Mouse (Mus musculus): ENCODE results near the gene Sdf2l1. TPM values are rescaled to one million over a fixed set of nuclear protein-coding genes. Genes with fewer than 3 reads are reported as not detected.
A peak's percentile ranks its signal among the peaks of the same experiment; 100 is the strongest.
"Not testable (repeated sequence)": the region's sequence is repeated elsewhere in the genome, so short reads cannot be mapped to it uniquely, and the experiment has no call there.

Sdf2l1 gene
- 60.9 and 75.4 TPM in 2 replicates for polyA plus RNA-seq (2012; ENCODE audit: insufficient read depth, insufficient read length, missing spikeins)

GRCm38 (mm10) chr16:17132089-17132905, at the start of gene Sdf2l1:
Sdf2l1 (minus strand) TSS chr16:17132383.
- peak within 1 kb of the TSS; percentile 91 for H3K4me3 ChIP-seq (ENCODE audit: insufficient read depth, low read length)
- H3K4me1 ChIP-seq (ENCODE audit: control insufficient read depth, insufficient read depth, low read length), result peaks cover 18% of the 10 kb centered on the region
- TF ChIP-seq POLR2A (IDR thresholded peaks at IDR 0.05; ENCODE audit: borderline replicate concordance, low read depth, low read length), result no peak
- TF ChIP-seq CTCF (IDR thresholded peaks at IDR 0.05; ENCODE audit: low read depth, low read length), result no peak
- peak within 1 kb of the TSS; percentile 45 for H3K27ac ChIP-seq (ENCODE audit: insufficient read depth, low read depth, low read length)

GRCm38 (mm10) chr16:17181382-17181781, 49.2 kb upstream of the Sdf2l1 start:
- Histone ChIP-seq H3K4me3 (ENCODE audit: insufficient read depth, low read length) (no peak overlapping the region), H3K4me1 (ENCODE audit: control insufficient read depth, insufficient read depth, low read length) (peaks cover 57% of the 10 kb centered on the region), H3K27ac (ENCODE audit: insufficient read depth, low read depth, low read length) (peak overlapping the region; percentile 91)
- no peak for TF ChIP-seq CTCF (IDR thresholded peaks at IDR 0.05; ENCODE audit: low read depth, low read length)
- TF ChIP-seq POLR2A (IDR thresholded peaks at IDR 0.05; ENCODE audit: borderline replicate concordance, low read depth, low read length), result no peak

- Histone ChIP-seq H3K27ac (ENCODE audit: insufficient read depth, low read depth, low read length) (no peak overlapping the region), H3K4me1 (ENCODE audit: control insufficient read depth, insufficient read depth, low read length) (peaks cover 52% of the 10 kb centered on the region), H3K4me3 (ENCODE audit: insufficient read depth, low read length) (no peak overlapping the region)
- TF ChIP-seq CTCF (IDR thresholded peaks at IDR 0.05; ENCODE audit: low read depth, low read length) (no peak), POLR2A (IDR thresholded peaks at IDR 0.05; ENCODE audit: borderline replicate concordance, low read depth, low read length) (no peak)
These were observed 47.5 kb upstream of the Sdf2l1 start for GRCm38 (mm10) chr16:17179706-17180105.

GRCm38 (mm10) chr16:17177623-17178170, 45.5 kb upstream of the Sdf2l1 start:
- TF ChIP-seq CTCF (IDR thresholded peaks at IDR 0.05; ENCODE audit: low read depth, low read length) (no peak), POLR2A (IDR thresholded peaks at IDR 0.05; ENCODE audit: borderline replicate concordance, low read depth, low read length) (no peak)
- Histone ChIP-seq H3K4me3 (ENCODE audit: insufficient read depth, low read length) (no peak overlapping the region), H3K4me1 (ENCODE audit: control insufficient read depth, insufficient read depth, low read length) (peaks cover 43% of the 10 kb centered on the region), H3K27ac (ENCODE audit: insufficient read depth, low read depth, low read length) (peak overlapping the region; percentile 24)

GRCm38 (mm10) chr16:17175765-17176164, 43.6 kb upstream of the Sdf2l1 start:
- no peak for TF ChIP-seq POLR2A (IDR thresholded peaks at IDR 0.05; ENCODE audit: borderline replicate concordance, low read depth, low read length)
- TF ChIP-seq CTCF (IDR thresholded peaks at IDR 0.05; ENCODE audit: low read depth, low read length), result no peak
- peaks cover 31% of the 10 kb centered on the region for H3K4me1 ChIP-seq (ENCODE audit: control insufficient read depth, insufficient read depth, low read length)
- H3K27ac ChIP-seq (ENCODE audit: insufficient read depth, low read depth, low read length), result no peak overlapping the region
- H3K4me3 ChIP-seq (ENCODE audit: insufficient read depth, low read length), result no peak overlapping the region

GRCm38 (mm10) chr16:17168049-17168448, 35.9 kb upstream of the Sdf2l1 start:
- H3K4me3 ChIP-seq (ENCODE audit: insufficient read depth, low read length), result no peak overlapping the region
- no peak overlapping the region for H3K27ac ChIP-seq (ENCODE audit: insufficient read depth, low read depth, low read length)
- H3K4me1 ChIP-seq (ENCODE audit: control insufficient read depth, insufficient read depth, low read length), result no peaks in the 10 kb centered on the region
- no peak for TF ChIP-seq CTCF (IDR thresholded peaks at IDR 0.05; ENCODE audit: low read depth, low read length)
- no peak for TF ChIP-seq POLR2A (IDR thresholded peaks at IDR 0.05; ENCODE audit: borderline replicate concordance, low read depth, low read length)

GRCm38 (mm10) chr16:17167179-17167578, 35.0 kb upstream of the Sdf2l1 start:
- H3K27ac ChIP-seq (ENCODE audit: insufficient read depth, low read depth, low read length), result no peak overlapping the region
- TF ChIP-seq CTCF (IDR thresholded peaks at IDR 0.05; ENCODE audit: low read depth, low read length) (no peak), POLR2A (IDR thresholded peaks at IDR 0.05; ENCODE audit: borderline replicate concordance, low read depth, low read length) (no peak)
- H3K4me1 ChIP-seq (ENCODE audit: control insufficient read depth, insufficient read depth, low read length), result no peaks in the 10 kb centered on the region

GRCm38 (mm10) chr16:17165478-17165877, 33.3 kb upstream of the Sdf2l1 start:
- not testable (repeated sequence) for H3K4me1 ChIP-seq (ENCODE audit: control insufficient read depth, insufficient read depth, low read length); H3K4me3 ChIP-seq (ENCODE audit: insufficient read depth, low read length); H3K27ac ChIP-seq (ENCODE audit: insufficient read depth, low read depth, low read length)

More at GRCm38 (mm10) chr16:17167179-17167578, 35.0 kb upstream of the Sdf2l1 start:
- no peak overlapping the region for H3K4me3 ChIP-seq (ENCODE audit: insufficient read depth, low read length)

- H3K27ac ChIP-seq (ENCODE audit: insufficient read depth, low read depth, low read length), result no peak overlapping the region
- H3K4me1 ChIP-seq (ENCODE audit: control insufficient read depth, insufficient read depth, low read length), result peaks cover 10% of the 10 kb centered on the region
- no peak for TF ChIP-seq POLR2A (IDR thresholded peaks at IDR 0.05; ENCODE audit: borderline replicate concordance, low read depth, low read length)
- no peak for TF ChIP-seq CTCF (IDR thresholded peaks at IDR 0.05; ENCODE audit: low read depth, low read length)
- H3K4me3 ChIP-seq (ENCODE audit: insufficient read depth, low read length), result no peak overlapping the region
These were observed 22.2 kb upstream of the Sdf2l1 start for GRCm38 (mm10) chr16:17154346-17154745.

- peaks cover 13% of the 10 kb centered on the region for H3K4me1 ChIP-seq (ENCODE audit: control insufficient read depth, insufficient read depth, low read length)
- H3K4me3 ChIP-seq (ENCODE audit: insufficient read depth, low read length), result no peak overlapping the region
- H3K27ac ChIP-seq (ENCODE audit: insufficient read depth, low read depth, low read length), result no peak overlapping the region
- TF ChIP-seq POLR2A (IDR thresholded peaks at IDR 0.05; ENCODE audit: borderline replicate concordance, low read depth, low read length), result no peak
These were observed 19.7 kb upstream of the Sdf2l1 start for GRCm38 (mm10) chr16:17151874-17152273.

All from bone marrow macrophage, adult 2 months (primary cell).